Mouse (Mus musculus) liver, embryonic 14 days (tissue): ENCODE measurements around the gene 1700018F24Rik. TPM values are rescaled to one million over a fixed set of nuclear protein-coding genes. Genes with fewer than 3 reads are reported as not detected.

Experiments
- polyA plus RNA-seq: library from polyadenylated mRNA; depleted of rRNA; stranded (reverse); fragments of >200 nt; gene quantifications from 2 replicates; pipeline ENCODE4 v1.2.3, GENCODE M21; 2012; rRNA removed

Gene 1700018F24Rik
- polyA plus RNA-seq = not detected in 2 replicates

GRCm38 (mm10) chr5:145042690-145043089 lies at the start of gene 1700018F24Rik:
1700018F24Rik (plus strand) TSS chr5:145042990.

GRCm38 (mm10) chr5:145032391-145032790 lies 10.4 kb upstream of the 1700018F24Rik start, which contains the start of gene Gm4871:
Gm4871 (minus strand) TSS chr5:145032754.

GRCm38 (mm10) chr5:145083632-145084451 lies 41.1 kb downstream of the 1700018F24Rik start, which contains the start of the genes Arpc1a and Kpna7:
Arpc1a (plus strand) TSS chr5:145083830.
Kpna7 (minus strand) TSS chr5:145084030.

Other genes with a start within 250 kb of the 1700018F24Rik start
- gene Smurf1, start 77.1 kb upstream of the 1700018F24Rik start, polyA plus RNA-seq = 1.4 TPM in 2 replicates
- gene Gm4871, start 10.2 kb upstream of the 1700018F24Rik start, polyA plus RNA-seq = not detected in 2 replicates
- gene Arpc1a, start 40.8 kb downstream of the 1700018F24Rik start, polyA plus RNA-seq = 40.3 and 49.6 TPM in 2 replicates
- gene Kpna7, start 41.0 kb downstream of the 1700018F24Rik start, polyA plus RNA-seq = 0.05 and 0.09 TPM in 2 replicates
- gene Arpc1b, start 71.2 kb downstream of the 1700018F24Rik start, polyA plus RNA-seq = 64.2 and 70.6 TPM in 2 replicates
- 51.0 and 57.0 TPM in 2 replicates for gene Pdap1, start 97.2 kb downstream of the 1700018F24Rik start, polyA plus RNA-seq
- gene Bud31, start 97.4 kb downstream of the 1700018F24Rik start, polyA plus RNA-seq = 86.6 and 96.6 TPM in 2 replicates
- gene Ptcd1, start 124.1 kb downstream of the 1700018F24Rik start, polyA plus RNA-seq = 5.4 and 5.7 TPM in 2 replicates
- 27.1 and 29.8 TPM in 2 replicates for gene Cpsf4, start 124.2 kb downstream of the 1700018F24Rik start, polyA plus RNA-seq
- 202 and 203 TPM in 2 replicates for gene Atp5j2, start 149.1 kb downstream of the 1700018F24Rik start, polyA plus RNA-seq
- gene Zkscan14, start 158.9 kb downstream of the 1700018F24Rik start, polyA plus RNA-seq = 2.5 and 2.6 TPM in 2 replicates
- gene Zkscan5, start 161.6 kb downstream of the 1700018F24Rik start, polyA plus RNA-seq = 2.3 and 2.4 TPM in 2 replicates
- gene Zfp655, start 188.7 kb downstream of the 1700018F24Rik start, polyA plus RNA-seq = 8.5 and 9.3 TPM in 2 replicates
- gene Zscan25, start 237.5 kb downstream of the 1700018F24Rik start, polyA plus RNA-seq = 3.8 and 4.3 TPM in 2 replicates